Mouse (Mus musculus): ENCODE measurements around the gene Vkorc1l1. TPM values are rescaled to one million over a fixed set of nuclear protein-coding genes. Genes with fewer than 3 reads are reported as not detected.

The Vkorc1l1 gene
- total and polyA plus RNA-seq, 3 experiments, result 24.2 to 42.4 TPM; not detected in 1

GRCm38 (mm10) chr5:129918752-129919151 lies 23.0 kb upstream of the Vkorc1l1 start:
- Histone ChIP-seq H3K27me3 (ENCODE audit: control insufficient read depth in 1 of 2, insufficient read depth in 2 of 2, low read length in 2 of 2) (no peaks in the 10 kb centered on the region), H3K36me3 (ENCODE audit: control insufficient read depth in 1 of 2, insufficient read depth in 2 of 2, low read length in 2 of 2) (peaks cover 0 to 8% of the 10 kb centered on the region in 2 experiments; a peak in 2 of 4 replicates), H3K4me1 (ENCODE audit: control insufficient read depth in 1 of 2, insufficient read depth in 2 of 2, low read length in 2 of 2) (peaks cover 0 to 6% of the 10 kb centered on the region in 2 experiments; a peak in 1 of 4 replicates), H3K9ac (ENCODE audit: control insufficient read depth, low read depth, low read length, poor library complexity, severe bottlenecking) (0 out of 2 replicates have a peak overlapping the region, but pooled peaks have one; percentile 2), H3K9me3 (replicated peaks; ENCODE audit: insufficient read depth, low read length) (no peaks in the 10 kb centered on the region), H3K4me3 (ENCODE audit: control insufficient read depth in 1 of 2, insufficient read depth in 1 of 2, low read depth in 2 of 2, low read length in 2 of 2) (no peak overlapping the region), H3K27ac (ENCODE audit: control insufficient read depth, low read depth, low read length) (no peak overlapping the region), H3K79me2 (ENCODE audit: control insufficient read depth, insufficient read depth, low read length, poor library complexity) (no peaks in the 10 kb centered on the region)
- DNase-seq (ENCODE audit: low read depth, low spot score), result no peak
- TF ChIP-seq MEF2A (IDR thresholded peaks at IDR 0.05; ENCODE audit: extremely low read depth, insufficient replicate concordance, low read depth, low read length, poor library complexity, severe bottlenecking) (no peak), MYC (IDR thresholded peaks at IDR 0.05; ENCODE audit: low read depth, low read length) (no peak), NELFE (IDR thresholded peaks at IDR 0.05; ENCODE audit: low read depth, low read length) (no peak), JUND (IDR thresholded peaks at IDR 0.05; ENCODE audit: low read depth, low read length) (no peak), CTCF (IDR thresholded peaks at IDR 0.05 in 2 of 3, conservative IDR thresholded peaks at IDR 0.05 in 1 of 3; ENCODE audit: control insufficient read depth in 1 of 3, insufficient read depth in 1 of 3, low read depth in 2 of 3, low read length in 3 of 3, poor library complexity in 1 of 3, severe bottlenecking in 1 of 3) (0 out of 6 replicates have a peak, but pooled peaks of 1 of the 3 experiments have one; percentile 2)

- TF ChIP-seq POLR2AphosphoS2 (IDR thresholded peaks at IDR 0.05; ENCODE audit: low read length) (no peak), MXI1 (IDR thresholded peaks at IDR 0.05; ENCODE audit: low read depth, low read length) (no peak), E2F4 (IDR thresholded peaks at IDR 0.05; ENCODE audit: borderline replicate concordance, low read depth, low read length) (no peak), EP300 (IDR thresholded peaks at IDR 0.05; ENCODE audit: low read depth in 1 of 2, low read length in 2 of 2) (no peak), ZKSCAN1 (IDR thresholded peaks at IDR 0.05; ENCODE audit: low read depth, low read length) (no peak), CHD2 (IDR thresholded peaks at IDR 0.05; ENCODE audit: low read length) (no peak), ELF1 (IDR thresholded peaks at IDR 0.05; ENCODE audit: low read depth, low read length) (no peak), MAFK (IDR thresholded peaks at IDR 0.05; ENCODE audit: borderline replicate concordance, low read depth, low read length) (no peak)
- no peak overlapping the region for H3K4me3 ChIP-seq (ENCODE audit: control insufficient read depth in 1 of 2, insufficient read depth in 1 of 2, low read depth in 2 of 2, low read length in 2 of 2)
- H3K9me3 ChIP-seq (replicated peaks; ENCODE audit: insufficient read depth, low read length), result no peaks in the 10 kb centered on the region
- H3K27ac ChIP-seq (ENCODE audit: control insufficient read depth, low read depth, low read length), result no peak overlapping the region
- H3K9ac ChIP-seq (ENCODE audit: control insufficient read depth, low read depth, low read length, poor library complexity, severe bottlenecking), result no peak overlapping the region
- peaks cover 0 to 6% of the 10 kb centered on the region in 2 experiments; a peak in 1 of 4 replicates for H3K4me1 ChIP-seq (ENCODE audit: control insufficient read depth in 1 of 2, insufficient read depth in 2 of 2, low read length in 2 of 2)
- no peak for DNase-seq (ENCODE audit: low read depth, low spot score)
- H3K27me3 ChIP-seq (ENCODE audit: control insufficient read depth in 1 of 2, insufficient read depth in 2 of 2, low read length in 2 of 2), result no peaks in the 10 kb centered on the region
- peaks cover 0 to 8% of the 10 kb centered on the region in 2 experiments; a peak in 2 of 4 replicates for H3K36me3 ChIP-seq (ENCODE audit: control insufficient read depth in 1 of 2, insufficient read depth in 2 of 2, low read length in 2 of 2)
- H3K79me2 ChIP-seq (ENCODE audit: control insufficient read depth, insufficient read depth, low read length, poor library complexity), result no peaks in the 10 kb centered on the region
Measured at GRCm38 (mm10) chr5:129919320-129919719, 22.4 kb upstream of the Vkorc1l1 start.

- no peak for DNase-seq (ENCODE audit: low read depth, low spot score)
- no peak for TF ChIP-seq MAX (IDR thresholded peaks at IDR 0.05; ENCODE audit: low read length)
- TF ChIP-seq CTCF (IDR thresholded peaks at IDR 0.05 in 2 of 3, conservative IDR thresholded peaks at IDR 0.05 in 1 of 3; ENCODE audit: control insufficient read depth in 1 of 3, insufficient read depth in 1 of 3, low read depth in 2 of 3, low read length in 3 of 3, poor library complexity in 1 of 3, severe bottlenecking in 1 of 3), result peak; percentile 21 to 39 (median 31); a peak in 5 of 6 replicates
- no peak overlapping the region for H3K9ac ChIP-seq (ENCODE audit: control insufficient read depth, low read depth, low read length, poor library complexity, severe bottlenecking)
- peaks cover 0 to 8% of the 10 kb centered on the region in 2 experiments; a peak in 2 of 4 replicates for H3K36me3 ChIP-seq (ENCODE audit: control insufficient read depth in 1 of 2, insufficient read depth in 2 of 2, low read length in 2 of 2)
- H3K27ac ChIP-seq (ENCODE audit: control insufficient read depth, low read depth, low read length), result no peak overlapping the region
- no peaks in the 10 kb centered on the region; a peak in 1 of 4 replicates for H3K27me3 ChIP-seq (ENCODE audit: control insufficient read depth in 1 of 2, insufficient read depth in 2 of 2, low read length in 2 of 2)
- H3K4me1 ChIP-seq (ENCODE audit: control insufficient read depth in 1 of 2, insufficient read depth in 2 of 2, low read length in 2 of 2), result peaks cover 0 to 6% of the 10 kb centered on the region in 2 experiments; a peak in 1 of 4 replicates
- no peak overlapping the region for H3K4me3 ChIP-seq (ENCODE audit: control insufficient read depth in 1 of 2, insufficient read depth in 1 of 2, low read depth in 2 of 2, low read length in 2 of 2)
- no peaks in the 10 kb centered on the region for H3K9me3 ChIP-seq (replicated peaks; ENCODE audit: insufficient read depth, low read length)
- no peaks in the 10 kb centered on the region for H3K79me2 ChIP-seq (ENCODE audit: control insufficient read depth, insufficient read depth, low read length, poor library complexity)
Measured at GRCm38 (mm10) chr5:129921972-129922371, 19.8 kb upstream of the Vkorc1l1 start.
